Mouse (Mus musculus) CD4-positive, CD25-positive, alpha-beta regulatory T cell, adult 4 months (primary cell): ENCODE results near the gene Gbp4. TPM values are rescaled to one million over a fixed set of nuclear protein-coding genes. Genes with fewer than 3 reads are reported as not detected.
A peak's percentile ranks its signal among the peaks of the same experiment; 100 is the strongest.
"Not testable (repeated sequence)": the region's sequence is repeated elsewhere in the genome, so short reads cannot be mapped to it uniquely, and the experiment has no call there.

ENCODE experiments used
- ATAC-seq: one replicate; pipeline ENCODE4 v1.8.0; 2017
- polyA plus RNA-seq, 2 experiments: library from polyadenylated mRNA; unstranded; fragments of 100-300 nt; shearing (Covaris generic); gene quantifications; one replicate each; pipeline ENCODE4 v1.2.1; 2017

Gbp4 gene
- 100 to 1,000 TPM; 246 to 316 TPM for polyA plus RNA-seq

DNA sequence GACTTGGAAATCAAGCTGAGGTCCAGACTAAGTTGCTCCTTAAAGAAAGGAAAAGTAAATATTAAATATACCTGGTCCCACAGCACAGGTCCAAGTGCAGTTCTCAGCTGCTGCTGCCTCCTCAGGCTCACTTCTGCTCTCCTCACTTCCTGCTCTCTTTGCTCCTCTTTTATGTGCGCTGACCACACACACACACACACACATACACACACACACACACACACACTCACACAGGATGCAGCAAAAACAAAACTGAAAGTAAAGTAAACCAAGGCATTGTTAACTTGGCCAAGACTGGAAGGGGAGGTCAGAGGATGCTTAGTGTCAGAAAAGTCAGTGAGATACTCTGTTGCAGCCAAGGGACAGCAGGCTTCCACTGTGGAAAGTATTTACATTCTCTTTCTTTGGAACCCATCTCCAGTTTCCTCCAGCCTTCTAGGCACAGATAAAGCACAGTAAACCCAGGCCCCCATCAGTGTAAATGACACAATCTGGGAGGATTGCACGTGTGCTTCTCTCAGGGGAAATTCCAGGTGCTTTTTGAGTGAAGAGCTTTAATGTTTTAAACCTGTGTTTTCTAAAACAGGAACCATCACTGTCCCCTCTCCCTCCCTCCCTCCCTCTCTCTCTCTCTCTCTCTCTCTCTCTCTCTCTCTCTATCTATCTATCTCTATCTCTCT, at the start of gene Gbp4, which contains the start of the genes Gbp9 and Gbp8:
Gbp4 (minus strand) TSS at position 178 of the 680 bp plus-strand sequence.
Gbp9 (minus strand) TSS at position 131 of the 680 bp plus-strand sequence.
Gbp8 (minus strand) TSS at position 132 of the 680 bp plus-strand sequence.
- peak; percentile 81 for ATAC-seq

DNA sequence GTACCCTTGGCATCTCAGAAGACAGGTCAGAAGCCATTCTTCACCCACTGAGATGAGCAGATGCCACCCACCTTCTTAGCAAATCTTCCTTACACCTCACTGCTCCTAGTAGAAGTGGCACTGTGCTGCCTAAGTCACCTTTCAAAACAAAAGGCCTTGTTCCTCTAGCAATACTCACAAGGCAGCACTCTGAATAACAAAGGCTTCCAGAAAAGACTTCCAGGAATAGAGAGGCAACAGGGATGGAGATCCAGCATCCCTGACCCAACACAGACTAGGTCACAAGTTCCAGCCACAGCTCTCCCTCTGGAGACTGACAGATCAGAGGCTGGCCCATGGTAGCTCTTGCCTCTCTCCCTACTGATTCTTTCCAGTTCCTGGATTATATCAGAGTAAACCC, 42.1 kb upstream of the Gbp4 start:
- no peak for ATAC-seq

DNA sequence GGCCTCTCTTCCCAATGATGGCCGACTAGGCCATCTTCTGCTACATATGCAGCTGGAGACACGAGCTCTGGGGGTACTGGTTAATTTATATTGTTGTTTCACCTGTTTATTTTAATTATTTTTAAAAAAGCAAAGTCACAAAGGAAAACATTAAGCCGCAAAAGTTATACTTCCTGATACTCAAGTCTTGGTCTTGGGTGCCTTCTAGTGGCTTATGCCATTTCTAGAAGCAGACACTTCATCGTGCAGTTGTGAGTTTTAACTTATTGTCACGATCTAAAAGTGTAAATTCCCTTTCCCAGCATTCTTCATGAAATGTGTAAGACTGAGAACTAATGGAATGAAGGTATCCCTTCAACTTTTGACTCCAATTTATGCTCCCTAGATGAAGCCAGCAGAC, 17.2 kb upstream of the Gbp4 start:
- peak; percentile 51 for ATAC-seq

DNA sequence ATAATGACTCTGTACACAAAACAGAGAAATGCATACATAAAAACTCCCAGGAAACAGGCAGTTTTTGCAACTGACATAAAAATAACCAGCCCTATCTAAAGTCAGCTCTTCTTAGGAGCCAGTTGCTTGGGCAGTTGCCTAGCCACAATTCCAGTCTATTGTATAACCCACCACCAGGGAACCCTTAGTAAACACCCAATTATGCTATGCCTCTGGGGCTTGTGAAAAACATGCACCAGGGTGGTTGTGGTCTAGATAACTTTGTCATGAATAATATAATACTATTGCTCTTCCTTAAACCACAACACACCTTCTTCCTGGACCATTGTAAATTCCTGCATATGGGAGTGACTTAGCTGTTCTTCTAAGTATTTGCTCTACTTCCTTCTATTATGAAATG, 14.7 kb upstream of the Gbp4 start:
- ATAC-seq, result no peak

DNA sequence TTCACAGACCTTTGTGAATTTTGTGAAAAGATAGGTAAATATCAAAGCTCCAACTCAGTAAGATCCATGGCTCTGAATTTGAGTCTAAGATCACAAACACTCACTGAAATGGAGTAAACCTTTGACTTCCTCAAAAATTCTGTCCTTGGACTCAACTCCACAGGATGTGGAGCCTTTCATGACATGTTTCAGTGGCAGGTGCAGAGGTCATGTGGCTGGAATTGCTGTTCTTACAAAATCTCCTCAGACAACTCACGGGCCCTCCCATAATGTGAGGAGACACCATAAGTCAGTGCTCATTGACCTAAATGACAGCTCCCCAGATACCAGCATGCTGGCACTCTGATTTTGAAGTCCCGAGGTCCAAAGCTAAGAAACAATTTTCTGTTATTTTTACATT, 8.7 kb upstream of the Gbp4 start:
- ATAC-seq, result not testable (repeated sequence)

DNA sequence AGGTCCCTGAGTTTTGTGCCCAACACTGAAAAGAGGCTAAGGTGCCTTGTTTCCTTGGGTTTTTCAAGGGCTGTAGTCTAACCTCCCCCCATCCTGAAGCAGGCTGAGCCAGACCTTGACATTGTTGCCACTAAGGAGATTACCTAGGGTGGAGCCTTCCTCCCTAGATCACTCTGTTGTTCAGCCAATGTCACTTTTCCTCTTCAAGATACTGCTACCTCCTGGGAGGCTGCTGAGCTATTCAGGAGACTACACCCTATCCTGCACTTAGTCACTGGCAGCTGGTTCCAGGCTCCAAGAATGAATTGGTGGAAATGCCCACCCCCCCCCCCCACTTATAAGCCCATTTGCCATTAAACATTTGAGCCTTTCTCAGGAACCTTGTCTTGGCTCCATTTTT, 7.1 kb upstream of the Gbp4 start:
- no peak for ATAC-seq

DNA sequence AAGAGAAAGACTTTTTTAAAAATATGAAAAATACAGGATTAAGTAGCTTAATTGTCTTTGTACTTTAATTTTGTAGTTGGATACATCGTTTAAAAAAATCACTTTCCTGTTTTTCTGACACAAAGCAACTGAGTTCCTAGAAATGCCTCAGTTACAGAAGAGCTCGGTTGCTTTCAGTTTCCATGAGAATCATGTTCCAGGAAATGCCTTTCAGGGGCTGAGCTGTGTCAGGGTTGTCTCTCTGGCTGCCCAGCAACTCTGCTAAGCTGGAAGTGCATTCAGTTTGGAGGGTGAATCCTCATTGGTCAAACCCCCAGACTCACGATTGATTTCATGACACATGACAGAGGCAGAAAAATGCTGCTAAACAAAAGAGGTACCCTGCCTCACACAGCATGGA, 6.3 kb upstream of the Gbp4 start:
- peak; percentile 61 for ATAC-seq

DNA sequence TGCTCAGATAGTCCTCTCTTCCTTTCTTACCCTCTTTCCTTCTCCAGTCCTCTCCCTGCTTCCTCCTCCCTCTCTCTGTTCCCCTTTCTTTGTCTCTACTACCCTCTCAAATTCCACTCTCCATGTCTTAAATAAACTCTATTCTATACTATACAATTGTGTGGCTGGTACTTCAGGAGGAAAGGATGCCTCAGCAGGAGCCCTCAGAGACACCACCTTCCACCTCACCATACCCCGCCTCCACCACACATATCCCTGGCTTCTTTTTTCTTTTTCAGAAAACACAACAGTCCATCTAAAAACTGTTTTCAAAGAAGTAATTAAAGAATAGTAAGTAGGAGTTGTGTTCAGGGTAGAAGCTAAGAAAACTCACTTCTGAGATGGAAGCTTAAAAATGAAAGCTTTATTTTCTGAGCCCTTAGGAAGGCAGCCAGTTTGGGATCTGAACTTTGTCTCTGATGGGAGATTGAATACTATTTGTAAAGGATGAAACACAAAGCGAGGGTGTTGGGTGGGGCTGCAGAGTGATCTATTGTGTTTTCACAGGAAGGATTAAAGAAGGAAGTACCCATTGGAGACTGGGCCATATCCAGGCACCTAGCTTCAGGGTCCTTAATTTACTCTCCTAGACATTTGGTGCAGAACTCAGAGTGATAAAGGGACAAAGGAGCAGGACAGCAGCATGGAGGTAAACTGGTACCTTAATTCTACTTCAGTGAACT, 864 bp upstream of the Gbp4 start:
- not testable (repeated sequence) for ATAC-seq

DNA sequence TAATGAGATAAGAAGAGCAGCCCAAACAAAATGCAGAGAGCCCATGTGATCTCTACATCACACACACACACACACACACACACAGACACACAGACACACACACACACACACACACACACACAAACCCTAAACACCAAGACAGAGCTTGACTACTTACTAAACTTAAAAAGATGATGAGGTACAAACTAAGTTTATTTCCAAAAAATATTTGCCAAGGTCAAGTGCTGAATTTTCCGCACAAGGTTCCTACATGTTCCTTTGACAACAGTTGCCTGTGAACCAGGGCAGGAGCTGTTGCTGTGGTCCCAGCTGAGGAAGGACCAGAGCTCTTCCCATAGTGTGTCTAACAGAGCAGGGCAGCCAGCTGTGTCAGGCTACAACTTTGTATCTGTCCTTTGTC, 480 bp downstream of the Gbp4 start:
- ATAC-seq, result no peak

DNA sequence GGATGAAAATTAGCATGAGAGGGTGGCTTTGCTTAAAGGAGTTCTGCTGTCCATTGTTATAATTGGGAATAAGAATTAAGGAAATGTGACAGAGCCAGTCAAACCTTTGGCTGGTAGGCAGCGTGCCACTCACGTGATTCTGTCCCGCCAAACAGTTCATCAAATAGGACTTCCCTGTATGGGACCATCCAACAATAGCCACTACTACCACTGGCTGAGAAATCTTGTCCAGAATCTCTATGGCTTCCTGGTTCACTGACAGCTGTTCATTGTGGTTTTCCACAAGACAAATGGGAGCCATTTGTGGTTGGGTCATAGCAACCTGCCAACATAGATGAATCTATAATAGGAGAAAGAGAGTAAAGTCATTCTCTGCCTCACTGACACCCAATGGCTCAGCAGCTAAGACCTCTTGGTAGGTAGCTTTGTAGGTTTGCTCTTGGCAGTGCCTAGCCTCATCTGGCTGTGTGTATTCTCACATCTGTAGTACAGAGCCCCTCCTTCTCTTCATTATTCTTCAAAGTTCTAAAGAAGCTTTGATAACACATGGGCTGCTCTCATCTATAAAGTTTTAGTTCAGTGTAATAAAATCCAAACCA, 2.6 kb downstream of the Gbp4 start:
- ATAC-seq, result not testable (repeated sequence)

DNA sequence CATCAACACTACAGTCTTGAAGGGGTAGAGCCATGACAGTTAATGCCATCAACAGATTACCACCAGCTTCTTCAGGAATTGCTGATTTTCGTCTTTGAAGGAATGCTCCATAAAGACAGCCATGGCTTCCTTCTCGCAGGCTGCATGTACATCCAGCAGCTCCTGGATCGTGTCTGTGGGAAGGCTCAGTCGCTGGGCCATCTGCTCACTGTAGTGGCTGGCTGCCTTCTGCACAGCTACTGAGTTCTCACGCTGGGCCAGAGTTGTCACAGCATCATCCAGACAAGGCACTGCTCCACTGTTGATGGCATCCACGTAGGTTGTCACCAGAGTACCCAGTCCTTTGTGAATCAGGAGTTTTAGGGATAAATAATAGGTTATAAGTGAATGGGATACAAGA, 17.7 kb downstream of the Gbp4 start:
- not testable (repeated sequence) for ATAC-seq

DNA sequence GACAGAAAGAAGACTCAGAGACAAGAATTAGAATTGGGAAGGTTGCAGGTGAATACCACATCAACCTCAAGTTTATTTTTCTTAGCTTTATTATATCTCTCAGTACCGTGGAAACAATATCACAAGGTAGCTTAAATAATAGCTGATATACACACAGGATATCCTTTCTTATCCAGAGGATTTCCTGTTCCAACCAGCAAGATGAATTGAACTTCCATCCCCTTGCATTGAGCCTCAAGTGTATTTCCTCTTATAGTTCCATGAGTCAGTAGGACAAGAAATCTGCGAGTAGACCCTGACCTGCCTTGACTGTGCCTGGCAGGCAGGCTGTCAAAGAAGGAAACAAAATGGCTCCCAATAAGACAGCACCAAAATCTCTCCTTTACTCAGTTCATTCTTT, 23.6 kb downstream of the Gbp4 start:
- ATAC-seq, result peak; percentile 9

DNA sequence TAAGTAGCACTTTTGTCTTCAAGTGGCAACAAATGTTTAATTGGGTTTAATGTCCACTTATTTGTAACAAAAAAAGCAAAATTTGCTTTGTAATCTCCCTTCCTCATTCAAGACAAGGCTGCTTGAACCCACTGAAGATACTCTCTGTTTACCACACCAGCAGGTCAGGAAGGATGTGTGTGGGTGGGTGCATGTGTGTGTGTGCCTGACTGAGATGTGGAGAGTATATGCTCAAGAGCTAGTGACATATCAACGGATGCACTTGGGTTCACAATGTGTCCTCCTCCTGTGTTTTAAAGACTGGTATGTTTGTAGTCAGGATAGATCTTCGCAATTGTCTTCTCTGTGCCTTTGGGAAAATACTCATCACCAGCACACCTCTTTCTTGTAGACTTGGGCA, 24.7 kb downstream of the Gbp4 start:
- ATAC-seq, result peak; percentile 74

DNA sequence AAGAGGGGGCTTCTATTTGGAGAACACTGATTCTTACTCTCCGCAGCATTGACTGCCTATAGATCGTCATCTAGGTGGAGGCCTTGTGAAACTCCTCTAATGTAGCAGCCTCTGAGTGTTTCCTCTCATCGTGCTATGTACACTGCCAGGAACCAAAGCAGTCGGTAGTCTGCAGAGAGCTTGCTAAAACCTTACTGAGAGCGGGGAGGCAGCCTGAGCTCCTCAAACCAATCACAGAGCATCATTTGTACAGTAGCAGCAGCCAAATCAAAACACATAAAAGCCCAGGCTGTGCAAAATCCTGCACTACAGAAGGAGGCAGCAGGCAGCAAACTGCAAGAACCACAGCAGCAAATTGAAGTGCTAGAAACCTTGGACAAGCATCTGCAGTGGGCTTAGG, 25.7 kb downstream of the Gbp4 start:
- ATAC-seq, result peak; percentile 18

DNA sequence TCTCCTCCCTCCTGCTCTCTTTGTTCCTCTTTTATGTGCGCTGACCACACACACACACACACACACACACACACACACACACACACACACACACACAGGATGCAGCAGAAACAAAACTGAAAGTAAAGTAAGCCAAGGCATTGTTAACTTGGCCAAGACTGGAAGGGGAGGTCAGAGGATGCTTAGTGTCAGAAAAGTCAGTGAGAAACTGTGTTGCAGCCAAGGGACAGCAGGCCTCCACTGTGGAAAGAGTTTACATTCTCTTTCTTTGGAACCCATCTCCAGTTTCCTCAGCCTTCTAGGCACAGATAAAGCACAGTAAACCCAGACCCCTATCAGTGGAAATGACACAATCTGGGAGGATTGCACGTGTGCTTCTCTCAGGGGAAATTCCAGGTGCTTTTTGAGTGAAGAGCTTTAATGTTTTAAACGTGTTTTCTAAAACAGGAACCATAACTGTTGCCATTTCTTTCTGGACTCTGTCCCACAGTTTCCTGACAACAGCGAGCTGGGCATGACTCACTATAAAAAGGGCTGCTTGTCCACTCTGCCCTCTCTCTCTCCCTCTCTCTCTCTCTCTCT, 29.0 kb downstream of the Gbp4 start:
- ATAC-seq, result peak; percentile 62

DNA sequence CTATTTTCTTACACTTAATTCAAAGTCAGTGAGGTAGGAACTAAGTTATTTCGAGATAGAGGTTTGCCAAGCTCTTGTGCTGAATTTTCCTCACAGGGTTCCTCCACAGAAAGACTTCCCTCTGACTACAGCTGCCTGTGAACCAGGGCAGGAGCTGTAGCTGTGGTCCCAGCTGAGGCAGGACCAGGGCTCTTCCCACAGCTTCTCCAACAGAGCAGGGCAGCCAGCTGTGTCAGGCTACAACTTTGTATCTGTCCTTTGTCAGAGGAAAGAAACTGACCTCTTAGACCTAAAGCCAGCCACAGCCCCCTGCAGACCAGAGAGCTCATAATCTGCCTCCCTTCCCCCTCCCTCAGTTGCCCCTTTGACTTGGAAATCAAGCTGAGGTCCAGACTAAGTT, 29.6 kb downstream of the Gbp4 start:
- not testable (repeated sequence) for ATAC-seq

DNA sequence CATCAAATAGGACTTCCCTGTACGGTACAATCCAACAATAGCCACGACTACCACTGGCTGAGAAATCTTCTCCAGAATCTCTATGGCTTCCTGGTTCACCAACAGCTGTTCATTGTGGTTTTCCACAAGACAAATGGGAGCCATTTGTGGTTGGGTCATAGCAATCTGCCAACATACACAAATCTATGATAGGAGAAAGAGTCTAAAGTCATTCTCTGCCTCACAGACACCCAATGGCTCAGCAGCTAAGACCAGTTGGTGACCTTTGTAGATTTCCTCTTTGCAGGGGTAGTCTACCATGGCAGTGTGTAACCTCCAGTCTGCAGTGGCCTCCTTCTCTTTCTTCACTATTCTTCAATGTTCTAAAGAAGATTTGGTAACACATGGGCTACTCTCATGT, 33.7 kb downstream of the Gbp4 start:
- ATAC-seq, result not testable (repeated sequence)

DNA sequence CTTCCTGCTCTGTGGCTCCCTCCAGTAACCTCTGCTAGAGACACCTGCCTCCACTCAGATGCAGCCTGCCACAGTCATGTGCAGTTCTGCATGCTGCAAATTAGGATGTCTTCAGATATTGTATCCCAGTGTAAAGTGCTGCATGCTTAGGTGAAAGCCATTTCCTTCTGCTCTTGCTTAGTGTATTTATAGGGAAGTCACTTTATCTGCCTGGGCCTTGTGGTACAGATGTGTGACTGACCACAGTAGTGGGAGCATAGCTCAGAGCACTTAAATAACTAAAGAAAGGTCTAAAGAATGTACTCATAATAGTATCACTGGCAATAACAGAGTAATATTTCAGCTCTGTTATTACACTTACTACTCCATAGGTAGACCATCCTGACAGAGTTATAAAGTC, 57.5 kb downstream of the Gbp4 start:
- ATAC-seq, result no peak

DNA sequence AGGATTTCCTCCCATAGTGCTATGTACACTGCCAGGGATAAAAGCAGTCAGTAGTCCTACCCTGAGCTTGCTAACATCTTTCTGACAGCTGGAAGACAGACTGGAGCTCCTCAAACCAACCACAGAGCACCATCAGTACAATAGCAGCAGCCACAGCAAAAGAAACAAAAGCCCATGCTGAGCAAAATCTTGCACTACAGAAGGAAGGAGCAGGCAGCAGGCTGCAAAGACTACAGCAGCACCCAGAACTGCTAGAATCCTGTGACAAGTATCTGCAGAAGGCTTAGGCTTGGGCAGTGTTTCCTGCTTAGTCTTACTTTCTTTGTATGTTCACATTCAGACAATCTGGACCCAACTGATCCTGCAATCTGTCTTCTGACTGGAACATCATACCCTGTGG, 71.0 kb downstream of the Gbp4 start:
- ATAC-seq, result not testable (repeated sequence)
